Mouse (Mus musculus) mouse embryonic stem cell (cell line): ENCODE measurements around the gene Gal3st4.

Experiments
- in situ Hi-C, 2 experiments: fragments of 300-500 bp; cut with MboI; formaldehyde crosslinking; loops; 1 replicate in 1 of 2; 3 replicates in 1 of 2; pipeline ENCODE4 v1.14.3; 2019 to 2020; ENCODE audit warnings: low sequenced_read_pairs in 2 of 2, low pct_unique_long_range_greater_than_20kb in 1 of 2, mixed read lengths in 1 of 2; ENCODE audit not compliant: unreplicated experiment in 1 of 2

The Gal3st4 gene

DNA sequence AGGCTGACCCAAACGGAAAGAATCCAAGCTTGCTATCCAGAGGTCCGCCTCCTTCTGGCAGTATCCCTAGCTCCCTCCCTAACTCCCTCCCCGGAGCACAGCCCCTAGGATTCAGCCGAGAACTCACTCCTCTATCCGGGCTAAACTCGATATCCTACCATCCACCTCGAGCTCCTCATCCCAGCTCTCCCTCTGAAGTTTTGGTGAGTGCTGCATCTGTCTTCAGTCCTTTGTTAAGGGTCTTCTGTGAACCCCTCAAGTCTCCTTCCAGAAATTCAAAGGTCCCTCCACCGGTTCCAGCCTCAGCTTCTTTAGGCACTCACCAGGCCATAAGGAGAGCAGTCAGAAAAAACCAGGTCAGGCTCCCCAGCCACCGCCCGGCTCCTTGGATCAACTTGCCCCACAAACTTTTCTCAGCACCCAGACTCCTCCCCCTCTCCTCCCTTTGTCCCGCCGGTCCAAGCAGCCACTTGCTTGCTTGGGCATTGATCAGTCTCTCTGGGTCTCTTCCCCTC lies at the start of gene Gal3st4:
Gal3st4 (minus strand) TSS at position 432 of the 515 bp plus-strand sequence.
- in situ Hi-C loops: no loop called here

- in situ Hi-C loops: no loop called here
Observed at GRCm38 (mm10) chr5:138312795-138313194, 40.2 kb upstream of the Gal3st4 start.

DNA sequence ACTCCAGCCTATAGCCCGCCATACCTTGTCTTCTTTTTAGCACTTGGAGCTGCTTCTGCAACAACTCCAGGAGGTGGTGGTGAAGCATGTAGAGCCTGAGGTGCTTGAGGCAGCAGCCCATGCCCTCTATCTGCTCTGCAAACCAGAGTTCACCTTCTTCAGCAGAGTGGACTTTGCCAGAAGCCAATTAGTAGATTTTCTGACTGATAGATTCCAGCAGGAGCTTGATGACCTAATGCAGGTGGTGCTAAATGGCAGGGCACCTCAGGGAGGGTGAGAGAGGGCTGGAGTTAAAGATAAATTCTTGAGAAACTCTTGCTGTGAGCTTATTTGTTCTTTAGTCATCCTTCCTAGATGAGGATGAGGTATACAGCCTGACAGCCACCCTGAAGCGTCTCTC lies 27.0 kb upstream of the Gal3st4 start:
- in situ Hi-C loops: no loop called here

DNA sequence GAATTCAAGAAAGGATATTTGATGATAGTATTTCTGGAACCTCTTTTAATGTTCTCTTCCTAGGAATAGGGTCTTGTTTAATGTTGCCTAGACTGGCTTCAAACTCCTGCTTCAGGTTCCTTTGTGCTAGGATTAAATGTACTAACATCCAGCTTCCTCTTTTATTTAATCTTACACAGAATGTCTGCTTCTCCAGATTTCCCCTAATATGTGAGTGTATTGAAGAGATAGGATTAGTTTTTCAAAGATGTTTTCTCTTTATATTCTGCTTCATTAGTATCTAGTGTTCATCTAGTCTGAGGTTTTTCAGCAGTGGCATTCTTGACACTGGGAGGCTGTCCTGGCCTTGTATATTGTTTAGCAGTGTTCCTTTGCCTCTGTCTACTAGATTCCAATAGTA lies 21.5 kb upstream of the Gal3st4 start:
- in situ Hi-C loops: no loop called here

DNA sequence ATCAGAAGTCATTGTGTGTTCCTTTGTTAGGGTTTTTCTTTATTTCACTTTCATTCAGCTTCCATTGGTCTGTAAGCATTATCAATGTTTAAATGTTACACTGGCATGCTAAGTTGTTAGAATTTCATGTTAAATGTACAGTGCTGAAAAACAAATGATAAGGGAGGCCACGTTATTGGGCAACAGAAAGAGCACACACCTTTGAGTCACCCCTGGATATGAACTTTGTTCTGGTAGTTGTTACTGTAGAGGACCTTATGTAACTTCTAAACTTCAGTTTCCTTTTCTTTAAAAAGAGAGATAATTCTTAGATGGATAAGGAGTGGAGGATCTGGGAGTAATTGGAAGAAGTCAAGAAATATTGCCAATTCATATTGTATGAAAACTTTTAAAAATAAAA lies 19.0 kb upstream of the Gal3st4 start:
- in situ Hi-C loops: no loop called here

GRCm38 (mm10) chr5:138287861-138288260 lies 15.2 kb upstream of the Gal3st4 start:
- in situ Hi-C loops: no loop called here

DNA sequence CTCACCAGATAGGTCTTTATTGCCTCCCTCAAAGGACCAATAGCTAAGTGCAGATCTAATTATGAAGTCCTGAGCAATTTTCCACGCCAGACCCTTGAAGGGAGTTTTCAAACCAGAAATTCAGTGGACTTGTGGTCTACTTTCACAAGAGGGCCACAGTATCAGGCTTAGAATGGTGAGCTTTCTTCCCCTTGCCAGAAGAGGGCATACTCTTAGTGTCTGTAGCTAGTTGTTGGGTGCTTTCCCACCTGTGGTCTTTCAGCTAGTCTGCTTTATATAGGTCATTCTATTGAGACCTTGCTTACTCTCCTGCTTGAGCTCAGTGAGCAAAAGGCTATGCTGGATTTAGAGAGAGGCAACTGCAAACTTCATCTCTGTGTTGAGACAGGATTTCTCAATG lies 10.9 kb upstream of the Gal3st4 start:
- in situ Hi-C loops: no loop called here

- in situ Hi-C loops: no loop called here
Observed at GRCm38 (mm10) chr5:138281798-138282197, 9.2 kb upstream of the Gal3st4 start.

- in situ Hi-C loops: no loop called here
Observed at GRCm38 (mm10) chr5:138280829-138281228, 8.2 kb upstream of the Gal3st4 start.

DNA sequence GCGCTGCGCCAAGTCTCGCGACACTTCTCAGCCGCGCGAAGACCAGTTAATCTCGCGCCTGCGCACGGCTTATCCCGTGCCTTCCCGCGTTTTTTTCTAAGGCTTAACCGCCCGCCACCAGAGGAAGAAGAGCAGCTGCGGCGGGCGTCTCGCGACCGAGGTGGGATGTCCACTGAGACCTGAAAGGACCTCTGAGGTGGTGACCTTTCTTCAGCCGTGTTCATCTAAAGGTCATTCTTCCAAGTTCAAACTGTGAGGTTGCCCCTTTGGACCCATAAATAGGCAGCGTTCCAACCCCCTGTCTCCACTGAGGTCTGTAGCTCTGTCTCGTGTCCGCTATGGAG lies 7.8 kb upstream of the Gal3st4 start:
- in situ Hi-C loops: no loop called here

- in situ Hi-C loops: no loop called here
Observed at GRCm38 (mm10) chr5:138279585-138280424, 7.2 kb upstream of the Gal3st4 start, which contains the start of the genes Gm43720, Gpc2 and Stag3. TSS of gene Gm43720 (minus strand) at chr5:138279958. TSS of gene Gpc2 (minus strand) at chr5:138280005. TSS of gene Stag3 (plus strand) at chr5:138280240.

- in situ Hi-C loops: no loop called here
Observed at GRCm38 (mm10) chr5:138277994-138278393, 5.4 kb upstream of the Gal3st4 start.

- in situ Hi-C loops: no loop called here
Observed at GRCm38 (mm10) chr5:138275216-138276050, 2.8 kb upstream of the Gal3st4 start.

DNA sequence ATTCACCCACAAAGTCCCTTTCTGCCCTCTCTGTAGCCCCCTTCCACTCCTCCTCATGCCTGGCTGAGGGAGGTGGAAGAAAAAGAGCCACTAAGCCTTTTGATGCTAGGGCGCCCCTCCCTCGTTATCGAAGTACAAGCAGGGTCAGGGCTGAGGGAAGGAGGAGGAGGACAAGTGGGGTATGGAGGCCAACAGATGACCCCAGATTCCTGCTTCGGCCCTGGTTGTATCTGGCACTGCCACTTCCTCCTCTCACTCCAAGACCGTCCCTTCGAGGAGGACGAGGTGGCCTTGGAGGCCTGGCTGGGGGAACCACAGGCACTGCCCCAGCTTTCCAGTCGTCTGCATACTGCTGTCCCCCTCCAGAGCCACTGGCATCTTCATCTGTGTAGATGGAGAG lies 1.5 kb upstream of the Gal3st4 start:
- in situ Hi-C loops: no loop called here

- in situ Hi-C loops: no loop called here
Observed at GRCm38 (mm10) chr5:138271232-138271631, 1.4 kb downstream of the Gal3st4 start.

DNA sequence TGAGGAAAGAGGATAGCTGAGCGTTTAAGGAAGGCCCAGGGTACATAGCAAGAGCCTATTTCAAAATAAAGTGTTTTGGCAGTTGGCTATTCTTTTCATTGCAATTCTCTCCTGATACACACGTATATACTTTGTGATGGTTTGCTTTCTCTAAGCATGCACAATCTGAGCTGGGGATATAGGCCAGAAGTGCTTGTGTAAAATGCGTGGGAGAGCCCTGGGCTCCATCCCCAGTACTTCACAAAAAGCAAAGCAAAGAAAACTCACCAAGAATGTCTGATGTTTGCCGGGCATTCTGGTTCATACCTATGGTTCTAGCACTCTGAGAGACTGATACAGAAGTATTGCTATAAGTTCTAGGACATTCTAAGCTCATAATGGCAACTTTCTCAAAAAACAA lies 3.7 kb downstream of the Gal3st4 start:
- in situ Hi-C loops: no loop called here

DNA sequence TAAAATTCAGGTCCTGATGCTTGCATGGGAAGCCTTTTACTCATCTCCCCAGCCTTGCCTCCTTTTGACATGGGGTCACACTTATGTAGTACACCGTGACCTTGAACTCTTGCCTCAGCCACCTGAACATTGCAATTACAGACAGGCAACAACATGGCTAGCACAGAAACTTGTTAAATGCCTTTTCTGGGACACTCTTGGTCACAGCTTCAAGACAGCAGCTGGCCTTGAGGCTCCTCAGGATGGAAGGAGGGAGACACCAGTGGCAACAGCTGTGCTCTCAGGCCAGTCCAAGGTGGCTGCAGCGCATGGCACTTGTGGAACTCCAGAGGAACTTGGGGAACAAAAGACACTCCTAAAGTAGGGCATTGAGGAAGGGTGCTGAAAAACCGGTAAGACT lies 5.5 kb downstream of the Gal3st4 start:
- in situ Hi-C loops: no loop called here

- in situ Hi-C loops: no loop called here
Observed at GRCm38 (mm10) chr5:138265712-138266111, 6.9 kb downstream of the Gal3st4 start.

DNA sequence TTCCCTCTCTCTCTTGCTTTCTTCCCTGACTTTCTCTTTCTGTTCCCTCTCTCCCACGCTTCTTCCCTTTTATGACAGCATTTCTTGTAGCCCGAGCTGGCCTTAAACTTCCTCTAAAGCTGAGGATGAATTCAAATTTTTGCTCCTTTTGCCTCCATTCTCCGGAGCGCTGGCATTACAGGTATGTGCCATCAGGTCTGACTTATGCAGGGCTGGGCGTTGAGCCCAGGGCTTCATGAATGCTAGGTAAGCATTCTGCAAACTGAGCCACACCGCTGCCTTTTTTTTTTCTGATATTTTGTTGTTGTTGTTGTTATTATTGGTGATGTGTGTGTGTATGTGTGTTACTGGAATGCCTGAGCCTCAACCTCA lies 8.4 kb downstream of the Gal3st4 start:
- in situ Hi-C loops: no loop called here
